Mouse (Mus musculus): ENCODE measurements around the gene Slc45a3.
A peak's percentile ranks its signal among the peaks of the same experiment; 100 is the strongest.

The Slc45a3 gene

DNA sequence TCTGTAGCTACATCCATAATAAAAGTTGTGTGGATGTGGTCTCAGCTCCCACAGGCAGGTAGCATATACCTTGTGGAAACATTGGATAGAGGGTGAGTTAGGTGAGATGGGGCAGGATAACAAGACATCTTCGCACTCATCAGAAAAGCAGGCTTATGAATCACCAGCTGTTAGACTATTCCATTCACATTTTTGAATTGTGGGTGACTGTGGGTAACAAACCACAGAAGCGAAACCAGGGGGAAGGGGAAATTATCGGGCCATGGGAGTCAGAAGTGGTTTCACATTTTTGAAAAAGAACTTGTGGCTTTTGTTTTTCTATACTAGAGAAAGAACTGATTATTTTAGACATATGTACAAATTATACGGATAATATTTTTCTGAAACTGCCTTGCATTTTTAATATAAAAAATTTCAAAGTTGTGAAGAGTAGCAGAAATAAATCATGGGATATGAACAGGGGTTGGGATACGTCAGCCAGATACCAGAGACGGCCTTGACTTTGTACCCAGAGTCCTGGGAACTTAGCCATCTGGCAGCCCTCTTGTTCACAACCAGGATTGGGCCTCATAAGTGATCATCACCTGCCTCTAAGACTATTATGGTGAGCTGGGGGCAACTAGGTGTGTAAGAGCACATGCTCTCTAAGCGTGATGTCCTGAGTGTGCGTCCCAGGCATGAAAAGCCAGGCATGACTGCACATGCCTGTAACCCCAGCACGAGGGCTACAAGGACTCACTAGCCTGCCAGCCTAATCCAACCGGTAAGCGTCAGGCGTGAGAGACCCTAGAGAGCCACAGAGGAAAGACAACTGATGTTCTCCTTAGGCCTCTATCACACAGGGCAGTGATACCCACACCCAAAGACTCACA is 30.6 kb downstream of the Slc45a3 start:
- DNase-seq (ENCODE audit: low spot score), result no peak

GRCm38 (mm10) chr1:131995062-131995461 is 32.3 kb downstream of the Slc45a3 start:
- DNase-seq (ENCODE audit: low spot score), result no peak

GRCm38 (mm10) chr1:132000506-132000905 is 37.7 kb downstream of the Slc45a3 start:
- DNase-seq (ENCODE audit: low spot score), result no peak

GRCm38 (mm10) chr1:132001880-132002330 is 39.1 kb downstream of the Slc45a3 start:
- no peak for DNase-seq (ENCODE audit: low spot score)

DNA sequence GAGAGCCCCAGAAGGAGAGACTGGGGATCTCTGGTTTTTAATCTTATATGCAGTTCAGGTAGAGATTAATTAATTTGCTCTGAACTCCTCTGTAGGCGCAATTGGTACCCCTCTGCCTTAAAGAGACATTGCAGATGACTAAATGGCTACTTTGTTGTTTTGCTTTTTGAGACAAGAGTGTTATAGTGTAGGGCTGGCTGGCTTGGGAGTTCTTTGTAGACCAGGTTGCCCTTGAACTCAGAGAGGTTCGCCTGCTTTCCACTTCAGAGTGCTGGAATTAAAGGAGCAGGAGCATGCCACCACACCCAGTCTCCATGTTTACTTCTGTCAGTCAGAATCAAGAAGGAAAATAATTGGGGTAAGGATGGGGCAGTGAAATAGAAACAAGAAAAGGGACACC is 40.3 kb downstream of the Slc45a3 start:
- no peak for DNase-seq (ENCODE audit: low spot score)

GRCm38 (mm10) chr1:132003817-132004216 is 41.0 kb downstream of the Slc45a3 start:
- no peak for DNase-seq (ENCODE audit: low spot score)

GRCm38 (mm10) chr1:132004574-132005180 is 41.9 kb downstream of the Slc45a3 start:
- no peak for DNase-seq (ENCODE audit: low spot score)

- DNase-seq (ENCODE audit: low spot score), result no peak
These were observed 42.7 kb downstream of the Slc45a3 start for GRCm38 (mm10) chr1:132005466-132005865.

DNA sequence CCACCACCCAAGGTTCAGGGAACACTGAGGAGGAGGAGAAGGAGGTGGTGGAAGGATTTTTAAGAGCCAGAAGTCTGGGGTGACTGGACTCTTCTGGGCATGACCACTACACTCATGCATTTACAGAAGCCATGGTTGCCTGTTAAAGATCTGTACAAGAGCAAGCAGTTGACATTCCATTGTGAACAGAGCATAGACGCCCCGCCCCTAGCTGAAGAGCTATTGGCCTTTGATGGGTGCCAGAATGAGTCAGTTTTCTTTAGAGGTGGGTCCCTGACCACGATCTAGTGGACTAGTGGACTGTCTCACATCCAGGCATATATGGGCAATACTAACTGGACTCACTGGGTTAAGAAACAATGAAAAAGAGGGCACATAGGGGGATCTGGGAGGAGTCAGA is 43.3 kb downstream of the Slc45a3 start:
- DNase-seq (ENCODE audit: low spot score), result no peak

DNA sequence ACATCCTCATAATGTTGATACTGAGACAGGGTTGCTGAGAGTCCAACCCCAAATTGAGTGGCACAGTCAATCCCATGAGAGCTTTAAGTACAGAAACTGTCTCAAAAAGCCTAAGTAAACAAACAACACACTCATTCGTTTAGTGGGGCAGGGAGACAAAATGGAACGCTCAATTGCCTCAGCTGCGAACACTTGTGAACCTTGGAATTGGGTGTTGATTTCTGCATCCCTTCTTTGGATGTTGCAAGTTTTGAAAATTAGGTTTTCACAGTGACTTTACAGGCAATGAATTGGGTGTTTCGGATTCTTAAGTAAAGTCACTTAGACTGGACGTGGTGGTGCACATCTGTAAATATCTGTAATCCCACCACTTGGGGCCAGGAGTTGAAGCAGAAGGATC is 44.0 kb downstream of the Slc45a3 start:
- no peak for DNase-seq (ENCODE audit: low spot score)

DNA sequence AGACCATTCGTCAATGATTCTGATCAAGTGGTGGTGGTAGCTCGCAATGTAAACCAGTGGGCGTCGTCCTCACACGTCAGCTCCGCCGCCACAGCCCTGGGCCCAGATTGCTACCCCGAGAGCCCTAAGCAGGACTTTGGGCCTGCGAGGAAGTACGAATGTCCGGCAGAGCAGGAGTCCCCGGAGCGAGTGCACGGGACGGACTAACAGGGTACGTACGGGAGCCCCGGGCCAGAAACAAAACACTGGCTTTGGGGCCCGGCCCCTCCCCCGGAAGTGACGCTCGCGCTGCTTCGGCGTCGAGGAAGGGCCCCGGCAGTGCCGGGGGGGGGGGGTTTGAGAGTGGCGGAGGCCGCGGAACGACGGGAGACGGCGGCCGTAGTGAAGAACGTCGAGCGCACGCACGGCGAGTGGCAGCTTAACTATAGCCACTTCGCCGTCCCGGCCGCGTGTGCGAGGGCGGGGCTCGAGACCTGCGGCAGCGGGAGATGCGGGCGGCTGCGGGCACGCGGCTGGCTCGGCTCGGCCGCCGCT is 44.6 kb downstream of the Slc45a3 start, which contains the start of gene Elk4:
TSS of gene Elk4 (plus strand) at position 326 of the 534 bp plus-strand sequence.
- DNase-seq (ENCODE audit: low spot score), result peak; percentile 70

DNA sequence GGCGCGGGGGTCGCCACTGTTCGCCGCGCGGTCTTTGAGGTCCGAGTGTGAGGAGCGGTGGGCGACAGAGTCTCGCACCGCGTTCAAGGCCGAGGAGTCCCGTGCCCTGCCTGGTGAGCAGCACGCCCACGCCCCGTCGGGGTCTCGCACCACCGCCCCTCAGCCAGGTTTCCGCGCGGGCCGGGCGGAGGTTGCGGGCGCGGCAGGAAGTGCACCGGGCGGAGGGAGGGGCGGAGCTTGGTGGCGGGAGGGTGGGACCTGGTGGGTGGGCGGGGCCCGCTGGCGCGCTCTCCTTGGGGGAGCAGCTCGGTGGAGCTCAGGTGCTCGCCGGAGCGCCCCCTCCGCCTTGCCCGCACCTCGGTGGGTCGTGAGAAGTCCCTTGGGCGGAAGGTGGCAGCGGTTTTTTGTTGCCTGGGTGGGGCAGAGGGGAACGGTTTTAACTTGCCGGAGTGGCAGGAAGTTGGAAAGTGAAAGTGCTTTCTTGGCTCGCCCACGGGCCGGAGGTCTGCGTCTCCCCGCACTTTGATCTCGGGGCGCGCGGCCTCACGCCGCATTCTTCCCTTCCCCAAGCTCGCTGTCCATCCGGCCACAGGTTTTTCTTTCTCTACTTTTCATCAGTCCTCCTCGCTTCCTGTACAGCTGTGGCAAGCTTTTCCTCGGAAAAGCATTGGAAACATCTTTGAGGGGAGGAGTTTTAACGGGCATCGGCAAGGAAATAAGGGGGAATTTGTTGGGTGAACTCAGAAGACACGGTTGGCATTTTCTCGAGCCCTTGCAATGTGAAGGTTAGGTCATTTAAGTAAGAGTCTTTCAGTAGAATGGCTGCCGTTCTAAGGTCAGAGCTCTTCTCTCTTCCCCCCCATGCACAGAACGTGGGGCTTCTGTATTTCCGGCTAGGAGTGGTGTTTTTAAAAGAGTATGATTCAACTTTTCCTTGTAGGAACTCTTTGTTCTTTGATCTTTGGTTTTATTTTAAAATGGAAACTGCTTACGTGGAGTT is 45.4 kb downstream of the Slc45a3 start:
- DNase-seq (ENCODE audit: low spot score), result peak; percentile 80

GRCm38 (mm10) chr1:132008881-132009644 is 46.3 kb downstream of the Slc45a3 start:
- DNase-seq (ENCODE audit: low spot score), result no peak

DNA sequence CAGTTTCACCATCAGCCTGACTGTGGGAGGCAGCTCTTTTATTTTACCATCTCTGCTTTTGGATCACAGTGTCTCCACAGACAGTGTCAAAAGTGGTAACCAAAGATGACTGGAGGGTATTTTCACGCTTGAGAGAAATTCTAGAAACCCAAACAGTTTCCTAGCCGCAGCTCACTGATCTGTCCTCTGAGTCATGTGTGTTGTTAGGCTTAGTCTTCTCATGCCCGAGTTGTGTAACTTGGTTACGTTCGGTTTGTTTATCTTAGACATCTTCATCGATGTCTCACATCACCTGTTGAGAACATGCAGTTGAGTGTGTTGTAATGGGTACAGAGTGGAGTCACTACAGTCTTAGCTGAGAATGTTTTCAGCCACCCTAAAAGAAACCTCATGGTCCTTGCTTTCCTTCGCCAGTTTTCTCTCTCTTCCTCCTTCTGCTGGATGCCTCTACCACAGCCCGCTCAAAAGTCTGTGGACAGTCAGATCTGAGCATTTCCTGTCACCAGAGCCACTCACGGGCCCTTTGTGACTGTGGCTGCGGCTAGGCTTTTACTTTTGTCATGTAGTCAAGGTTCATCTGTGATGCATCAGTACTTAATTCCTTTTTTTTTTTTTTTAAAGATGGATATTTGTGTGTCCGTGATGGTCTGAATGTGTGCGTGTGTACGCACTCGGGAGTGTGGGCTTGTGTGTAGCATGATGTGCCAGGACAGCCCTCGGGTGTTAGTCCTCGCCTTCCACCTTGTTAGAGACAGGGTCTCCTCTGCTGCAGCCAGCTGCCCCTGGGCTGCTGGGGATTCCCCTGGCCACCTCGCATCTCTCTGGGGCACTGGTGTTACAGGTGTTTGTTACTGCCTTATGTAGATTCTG is 48.1 kb downstream of the Slc45a3 start:
- no peak for DNase-seq (ENCODE audit: low spot score)

DNA sequence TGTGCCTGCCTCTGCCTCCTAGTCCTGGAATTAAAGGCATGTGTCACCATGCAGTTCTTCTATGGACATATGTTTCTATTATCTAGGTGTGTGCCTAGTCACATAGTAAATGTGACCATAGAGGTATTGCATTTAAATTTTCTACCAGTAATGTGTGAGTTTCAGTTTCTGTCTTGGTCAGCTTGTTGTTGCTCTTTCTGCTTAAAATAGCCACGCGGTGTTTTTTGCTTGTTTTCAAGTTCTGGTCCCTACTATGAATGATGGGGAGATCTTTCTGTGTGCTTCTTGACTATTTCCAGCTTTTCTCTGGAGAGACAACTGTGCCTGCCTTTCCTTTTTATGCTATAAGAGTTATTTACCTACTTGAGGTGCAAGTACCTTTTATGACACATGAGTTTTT is 49.0 kb downstream of the Slc45a3 start:
- no peak for DNase-seq (ENCODE audit: low spot score)

GRCm38 (mm10) chr1:132012861-132013260 is 50.1 kb downstream of the Slc45a3 start:
- DNase-seq (ENCODE audit: low spot score), result no peak

DNA sequence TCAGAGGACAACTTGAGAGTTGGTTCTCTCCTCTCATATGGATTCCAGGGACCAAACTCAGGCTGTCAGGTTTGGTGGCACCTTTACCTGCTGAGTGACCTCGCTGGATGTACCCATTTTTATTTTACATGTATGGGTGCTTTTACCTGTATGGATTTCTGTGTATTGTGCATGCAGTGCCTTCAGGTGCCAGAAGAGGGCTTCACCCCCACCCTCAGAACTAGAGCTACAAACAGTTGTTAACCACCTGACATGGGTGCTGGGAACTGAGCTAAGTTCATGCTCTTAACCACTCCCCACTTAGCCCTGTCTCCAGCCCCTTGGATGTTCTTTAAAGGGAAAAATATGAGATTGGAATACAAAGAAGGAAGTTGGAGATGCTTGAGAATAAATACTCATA is 52.0 kb downstream of the Slc45a3 start:
- DNase-seq (ENCODE audit: low spot score), result no peak

DNA sequence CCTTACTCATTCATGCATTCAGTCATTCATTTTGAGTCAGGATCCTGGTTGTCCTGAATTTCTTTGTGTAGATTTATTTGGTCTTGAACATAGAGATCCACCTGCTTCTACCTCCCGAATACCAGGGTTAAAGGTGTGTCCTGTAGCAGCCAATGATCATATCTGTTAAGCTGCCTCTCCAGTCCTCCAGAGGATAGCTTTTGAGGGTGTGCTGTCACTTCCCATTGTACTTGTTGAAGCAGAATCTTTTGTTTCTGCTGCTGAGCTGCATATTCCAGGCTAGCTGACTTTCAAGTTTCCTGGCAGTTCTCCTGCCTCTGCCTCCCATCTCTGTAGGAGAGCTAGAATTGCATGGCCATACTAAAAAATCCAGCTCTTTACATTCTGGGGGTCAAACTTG is 53.9 kb downstream of the Slc45a3 start:
- no peak for DNase-seq (ENCODE audit: low spot score)

DNA sequence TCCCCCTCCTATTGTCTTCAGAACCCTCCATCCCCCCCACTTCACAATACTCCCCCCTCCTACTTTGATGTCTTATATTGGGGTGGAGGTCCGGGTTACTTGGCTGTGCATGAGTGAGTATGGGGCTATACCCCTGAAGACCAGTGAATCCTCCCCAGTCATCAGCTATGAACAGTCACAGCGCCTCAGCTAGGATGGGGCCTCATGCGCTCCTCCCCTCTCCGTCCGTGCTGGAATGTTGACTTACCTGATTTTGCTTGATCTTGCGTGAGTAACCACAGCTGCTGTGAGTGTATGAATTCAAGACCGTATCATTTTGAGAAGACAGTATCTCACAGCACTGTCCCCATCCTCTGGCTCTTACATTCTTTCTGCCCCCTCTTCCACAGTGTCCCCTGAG is 57.1 kb downstream of the Slc45a3 start:
- DNase-seq (ENCODE audit: low spot score), result no peak

GRCm38 (mm10) chr1:132022107-132022506 is 59.3 kb downstream of the Slc45a3 start:
- DNase-seq (ENCODE audit: low spot score), result no peak

Data from ovary, postnatal 10 days (tissue).